Mouse (Mus musculus): ENCODE data around the gene Pik3r1. TPM values are rescaled to one million over a fixed set of nuclear protein-coding genes. Genes with fewer than 3 reads are reported as not detected.

Gene Pik3r1
- polyA plus RNA-seq, 1 experiment = 4.2 TPM

DNA sequence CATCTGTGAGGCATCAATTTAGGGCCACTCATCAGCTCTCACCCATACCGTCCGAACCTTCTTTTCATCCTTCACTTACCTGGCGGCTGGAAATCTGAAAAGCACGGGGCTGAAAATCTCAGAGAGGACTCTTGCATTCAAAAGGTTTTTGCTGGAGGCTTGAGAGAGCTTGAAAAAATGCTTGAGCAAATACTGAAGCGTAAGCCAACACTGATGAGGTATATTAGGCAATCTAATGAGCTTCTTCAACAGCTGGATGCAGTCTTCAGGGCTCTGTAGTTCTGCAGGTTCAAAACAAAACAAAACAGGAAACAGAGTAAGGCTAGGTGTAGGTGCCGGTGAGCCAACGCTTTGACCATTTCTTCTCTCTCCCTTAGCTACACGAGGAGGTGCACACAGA, 66.4 kb downstream of the Pik3r1 start:
- Histone ChIP-seq H3K27me3 (replicated peaks) (no peaks in the 10 kb centered on the region), H3K36me3 (replicated peaks; ENCODE audit: low read length) (peaks cover 94% of the 10 kb centered on the region), H3K4me3 (replicated peaks) (no peak overlapping the region), H3K9me3 (no peaks in the 10 kb centered on the region), H3K4me1 (peaks cover 17% of the 10 kb centered on the region)
- no peak for TF ChIP-seq FLI1 (IDR thresholded peaks at IDR 0.05; ENCODE audit: low read length)
- no peak for TF ChIP-seq GATA1 (IDR thresholded peaks at IDR 0.05; ENCODE audit: borderline replicate concordance, low read length)

DNA sequence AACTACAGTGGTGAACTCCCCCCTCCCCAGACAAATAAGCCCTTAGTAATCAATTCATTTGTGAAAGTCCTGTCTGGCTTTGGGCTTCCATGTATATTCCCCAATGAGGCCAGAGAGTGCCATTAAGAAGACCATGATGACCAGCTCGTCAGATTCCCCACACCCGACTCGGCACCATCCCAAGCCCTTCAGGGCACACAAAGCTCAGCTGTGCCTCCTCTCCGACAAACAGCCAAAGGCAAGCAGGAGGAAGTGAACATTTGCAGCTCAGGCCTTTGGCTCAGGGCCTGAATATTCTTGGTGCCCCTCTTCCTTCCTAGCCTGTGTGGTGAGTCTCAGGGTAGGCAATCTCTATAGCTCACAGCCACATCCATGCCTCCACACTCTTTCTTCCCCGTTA, 68.3 kb downstream of the Pik3r1 start:
- TF ChIP-seq FLI1 (IDR thresholded peaks at IDR 0.05; ENCODE audit: low read length) (no peak), GATA1 (IDR thresholded peaks at IDR 0.05; ENCODE audit: borderline replicate concordance, low read length) (no peak)

DNA sequence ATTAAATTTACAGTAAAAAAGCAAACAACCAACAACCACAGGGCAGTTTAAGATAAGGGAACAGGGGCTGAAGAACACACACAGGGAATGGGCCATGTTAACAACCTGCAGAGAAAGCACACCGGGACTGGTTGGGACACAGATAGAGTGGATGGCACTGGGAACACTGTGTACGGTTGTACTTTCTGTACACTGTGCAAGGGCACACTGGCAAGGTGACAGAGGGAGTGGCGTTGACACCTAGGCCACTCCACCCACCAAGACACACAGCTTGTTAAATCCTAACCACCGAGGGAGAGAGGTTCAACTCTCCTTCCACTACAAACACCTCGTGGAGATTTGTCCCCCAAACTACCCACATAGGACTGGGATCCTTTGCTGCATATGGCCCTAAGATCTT, 70.1 kb downstream of the Pik3r1 start:
- no peak for TF ChIP-seq FLI1 (IDR thresholded peaks at IDR 0.05; ENCODE audit: low read length)
- no peak for TF ChIP-seq GATA1 (IDR thresholded peaks at IDR 0.05; ENCODE audit: borderline replicate concordance, low read length)
- peaks cover 49% of the 10 kb centered on the region for H3K4me1 ChIP-seq
- H3K36me3 ChIP-seq (replicated peaks; ENCODE audit: low read length) = peaks cover 64% of the 10 kb centered on the region
- H3K9me3 ChIP-seq = no peaks in the 10 kb centered on the region
- H3K27me3 ChIP-seq (replicated peaks) = no peaks in the 10 kb centered on the region
- H3K4me3 ChIP-seq (replicated peaks) = peak overlapping the region; percentile 42

More for the DNA sequence above, 68.3 kb downstream of the Pik3r1 start:
- H3K4me1 ChIP-seq = peaks cover 35% of the 10 kb centered on the region
- H3K4me3 ChIP-seq (replicated peaks) = no peak overlapping the region
- no peaks in the 10 kb centered on the region for H3K27me3 ChIP-seq (replicated peaks)
- peaks cover 81% of the 10 kb centered on the region for H3K36me3 ChIP-seq (replicated peaks; ENCODE audit: low read length)
- H3K9me3 ChIP-seq = no peaks in the 10 kb centered on the region

DNA sequence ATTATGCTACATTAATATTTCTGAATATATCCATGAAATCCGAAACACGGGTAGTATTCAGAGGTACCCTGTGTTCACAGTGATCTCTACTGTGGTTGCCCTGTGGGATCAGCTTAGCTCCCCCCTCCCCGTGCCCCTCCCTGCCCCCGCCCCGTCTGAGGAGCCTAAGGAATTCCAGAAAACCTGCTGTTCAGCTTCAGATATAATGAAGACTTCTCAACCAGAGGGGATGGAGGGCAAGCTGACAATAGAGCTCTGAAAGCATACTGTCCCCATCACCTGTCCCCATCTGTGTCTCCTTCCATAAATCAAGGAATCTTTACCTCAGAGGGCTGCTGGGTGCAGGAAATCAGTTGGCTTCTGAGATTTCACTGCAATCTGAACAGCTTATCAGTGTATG, 70.6 kb downstream of the Pik3r1 start:
- TF ChIP-seq GATA1 (IDR thresholded peaks at IDR 0.05; ENCODE audit: borderline replicate concordance, low read length) (no peak), FLI1 (IDR thresholded peaks at IDR 0.05; ENCODE audit: low read length) (no peak)
- Histone ChIP-seq H3K4me3 (replicated peaks) (no peak overlapping the region), H3K27me3 (replicated peaks) (no peaks in the 10 kb centered on the region), H3K9me3 (no peaks in the 10 kb centered on the region), H3K4me1 (peaks cover 54% of the 10 kb centered on the region), H3K36me3 (replicated peaks; ENCODE audit: low read length) (peaks cover 59% of the 10 kb centered on the region)

DNA sequence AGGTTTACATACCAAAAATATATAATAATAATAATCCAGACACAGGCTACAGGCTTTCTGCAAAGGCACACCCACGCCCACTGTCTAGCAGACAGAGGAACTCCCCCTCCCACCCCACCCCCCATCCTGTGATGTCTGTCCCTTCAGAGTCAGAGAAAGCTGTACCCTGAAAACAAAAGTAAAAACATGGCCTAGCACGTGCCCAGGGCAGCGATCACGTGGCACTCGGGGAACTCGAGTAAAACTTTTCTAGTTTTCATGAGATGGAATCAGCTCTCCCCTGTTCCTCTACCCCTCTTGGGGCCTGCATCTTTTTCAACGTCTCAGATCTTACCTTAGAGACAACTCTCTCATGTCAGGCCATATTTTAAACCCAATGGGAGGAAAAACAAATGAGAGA, 71.2 kb downstream of the Pik3r1 start:
- Histone ChIP-seq H3K4me1 (peaks cover 60% of the 10 kb centered on the region), H3K9me3 (no peaks in the 10 kb centered on the region), H3K4me3 (replicated peaks) (no peak overlapping the region), H3K36me3 (replicated peaks; ENCODE audit: low read length) (peaks cover 55% of the 10 kb centered on the region), H3K27me3 (replicated peaks) (no peaks in the 10 kb centered on the region)
- no peak for TF ChIP-seq FLI1 (IDR thresholded peaks at IDR 0.05; ENCODE audit: low read length)
- no peak for TF ChIP-seq GATA1 (IDR thresholded peaks at IDR 0.05; ENCODE audit: borderline replicate concordance, low read length)

DNA sequence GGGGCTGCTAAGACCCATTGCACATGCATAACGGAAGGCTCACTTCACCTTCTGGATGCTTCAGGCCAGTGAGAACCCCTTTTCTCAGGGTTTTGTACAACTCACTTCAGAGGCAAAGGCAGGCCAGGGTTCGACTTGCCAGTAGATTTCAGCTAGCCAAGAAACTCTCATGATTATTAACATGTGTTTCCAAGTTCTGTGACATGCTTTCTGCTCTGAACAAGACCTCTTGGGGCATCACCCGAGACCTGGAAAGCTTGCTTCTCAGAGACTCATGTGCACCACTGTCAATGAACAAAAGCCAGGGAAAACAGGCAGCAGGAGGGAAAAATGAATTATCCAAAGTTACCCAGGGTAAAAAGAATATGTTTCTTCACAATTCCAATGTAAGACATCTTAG, 71.7 kb downstream of the Pik3r1 start:
- H3K4me1 ChIP-seq = peaks cover 65% of the 10 kb centered on the region
- no peak for TF ChIP-seq FLI1 (IDR thresholded peaks at IDR 0.05; ENCODE audit: low read length)
- TF ChIP-seq GATA1 (IDR thresholded peaks at IDR 0.05; ENCODE audit: borderline replicate concordance, low read length) = no peak
- H3K9me3 ChIP-seq = no peaks in the 10 kb centered on the region
- peak overlapping the region; percentile 53 for H3K4me3 ChIP-seq (replicated peaks)
- no peaks in the 10 kb centered on the region for H3K27me3 ChIP-seq (replicated peaks)
- H3K36me3 ChIP-seq (replicated peaks; ENCODE audit: low read length) = peaks cover 50% of the 10 kb centered on the region

DNA sequence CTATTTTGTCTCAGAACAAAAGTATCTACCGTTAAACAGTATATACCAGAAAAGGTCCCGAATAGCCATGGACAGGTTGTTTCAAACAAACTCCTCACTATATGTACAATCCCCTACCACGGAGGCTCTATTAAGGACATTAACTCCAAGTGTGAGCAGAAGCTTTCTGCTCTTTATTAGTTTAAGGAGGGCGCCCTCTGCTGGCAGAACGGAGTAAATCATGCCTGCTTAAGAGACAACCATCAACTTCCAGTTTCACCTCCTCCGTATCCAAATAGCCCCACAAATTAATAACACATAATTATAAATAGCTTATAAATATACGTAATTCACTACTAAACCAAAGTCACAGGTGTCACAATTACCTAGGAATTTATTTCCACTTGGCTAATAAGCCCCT, 72.1 kb downstream of the Pik3r1 start:
- H3K27me3 ChIP-seq (replicated peaks) = no peaks in the 10 kb centered on the region
- no peaks in the 10 kb centered on the region for H3K9me3 ChIP-seq
- H3K4me3 ChIP-seq (replicated peaks) = peak overlapping the region; percentile 53
- peaks cover 48% of the 10 kb centered on the region for H3K36me3 ChIP-seq (replicated peaks; ENCODE audit: low read length)
- no peak for TF ChIP-seq GATA1 (IDR thresholded peaks at IDR 0.05; ENCODE audit: borderline replicate concordance, low read length)
- no peak for TF ChIP-seq FLI1 (IDR thresholded peaks at IDR 0.05; ENCODE audit: low read length)
- peaks cover 70% of the 10 kb centered on the region for H3K4me1 ChIP-seq

DNA sequence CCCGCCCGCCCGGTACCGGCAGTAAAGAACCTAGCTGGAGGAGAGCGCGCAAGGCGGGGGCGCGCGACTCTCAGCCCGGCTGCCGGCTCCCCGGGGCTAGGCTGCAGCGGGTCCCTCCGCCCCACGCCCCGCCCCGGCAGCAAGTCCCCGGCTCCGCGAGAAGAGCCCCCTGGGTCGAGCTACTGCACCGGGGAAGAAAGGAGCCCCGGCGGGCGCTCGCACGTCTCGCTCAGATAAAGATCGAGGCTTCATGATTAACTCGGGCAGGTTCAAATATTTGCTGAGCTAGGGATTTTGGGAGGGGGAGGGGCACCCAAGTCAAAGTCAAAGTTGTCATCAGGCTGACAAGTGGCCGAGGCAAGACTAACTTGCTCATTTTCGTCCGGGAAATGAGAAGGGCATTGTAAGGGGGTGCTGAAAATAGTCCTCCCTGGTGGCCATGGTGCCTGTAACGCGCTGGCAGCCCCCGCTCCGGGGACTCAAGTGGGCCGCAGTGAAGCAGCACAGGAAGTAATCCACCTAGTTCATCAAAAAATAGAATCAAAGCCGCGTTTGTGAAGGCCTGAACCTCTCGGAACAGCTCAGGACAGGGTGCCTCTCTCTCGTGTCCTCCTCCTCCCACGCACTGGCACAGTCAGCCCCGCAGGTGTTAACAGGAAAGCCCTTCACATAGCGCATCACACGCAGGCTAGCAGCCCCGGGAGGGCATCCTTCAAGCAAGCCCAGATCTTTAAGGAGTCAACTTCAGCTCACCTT, 73.3 kb downstream of the Pik3r1 start:
- H3K27me3 ChIP-seq (replicated peaks) = no peaks in the 10 kb centered on the region
- peaks cover 44% of the 10 kb centered on the region for H3K36me3 ChIP-seq (replicated peaks; ENCODE audit: low read length)
- peak overlapping the region; percentile 94 for H3K4me3 ChIP-seq (replicated peaks)
- no peaks in the 10 kb centered on the region for H3K9me3 ChIP-seq
- no peak for TF ChIP-seq FLI1 (IDR thresholded peaks at IDR 0.05; ENCODE audit: low read length)
- no peak for TF ChIP-seq GATA1 (IDR thresholded peaks at IDR 0.05; ENCODE audit: borderline replicate concordance, low read length)
- peaks cover 79% of the 10 kb centered on the region for H3K4me1 ChIP-seq

DNA sequence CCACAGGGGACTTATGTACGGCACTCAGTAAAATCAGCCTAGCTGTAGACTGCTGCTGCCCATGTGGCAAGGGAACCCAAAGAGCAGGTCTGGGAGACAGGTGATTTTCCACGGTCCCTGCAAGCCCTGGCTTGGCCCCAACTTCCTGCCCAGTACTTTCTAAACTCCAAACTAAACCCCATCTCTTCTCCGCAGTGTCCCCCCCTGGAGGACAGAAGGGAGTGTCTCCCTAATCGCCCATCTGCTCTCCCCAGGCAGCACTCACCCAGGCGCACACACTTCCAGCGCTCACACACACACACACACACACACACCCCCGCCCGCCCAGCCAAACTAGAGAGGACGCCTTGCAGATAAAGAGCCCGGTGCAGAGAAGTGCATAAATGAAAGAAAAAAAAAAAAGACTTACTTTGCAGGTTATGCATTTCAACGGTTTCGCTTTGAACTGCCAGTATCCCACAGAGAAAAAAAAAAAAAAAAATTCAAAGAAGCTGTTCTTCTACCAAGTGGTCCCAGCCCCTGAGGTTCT, 74.0 kb downstream of the Pik3r1 start:
- Histone ChIP-seq H3K4me1 (peaks cover 79% of the 10 kb centered on the region), H3K9me3 (no peaks in the 10 kb centered on the region), H3K27me3 (replicated peaks) (no peaks in the 10 kb centered on the region), H3K4me3 (replicated peaks) (peak overlapping the region; percentile 94), H3K36me3 (replicated peaks; ENCODE audit: low read length) (peaks cover 43% of the 10 kb centered on the region)
- TF ChIP-seq GATA1 (IDR thresholded peaks at IDR 0.05; ENCODE audit: borderline replicate concordance, low read length) (no peak), FLI1 (IDR thresholded peaks at IDR 0.05; ENCODE audit: low read length) (no peak)

DNA sequence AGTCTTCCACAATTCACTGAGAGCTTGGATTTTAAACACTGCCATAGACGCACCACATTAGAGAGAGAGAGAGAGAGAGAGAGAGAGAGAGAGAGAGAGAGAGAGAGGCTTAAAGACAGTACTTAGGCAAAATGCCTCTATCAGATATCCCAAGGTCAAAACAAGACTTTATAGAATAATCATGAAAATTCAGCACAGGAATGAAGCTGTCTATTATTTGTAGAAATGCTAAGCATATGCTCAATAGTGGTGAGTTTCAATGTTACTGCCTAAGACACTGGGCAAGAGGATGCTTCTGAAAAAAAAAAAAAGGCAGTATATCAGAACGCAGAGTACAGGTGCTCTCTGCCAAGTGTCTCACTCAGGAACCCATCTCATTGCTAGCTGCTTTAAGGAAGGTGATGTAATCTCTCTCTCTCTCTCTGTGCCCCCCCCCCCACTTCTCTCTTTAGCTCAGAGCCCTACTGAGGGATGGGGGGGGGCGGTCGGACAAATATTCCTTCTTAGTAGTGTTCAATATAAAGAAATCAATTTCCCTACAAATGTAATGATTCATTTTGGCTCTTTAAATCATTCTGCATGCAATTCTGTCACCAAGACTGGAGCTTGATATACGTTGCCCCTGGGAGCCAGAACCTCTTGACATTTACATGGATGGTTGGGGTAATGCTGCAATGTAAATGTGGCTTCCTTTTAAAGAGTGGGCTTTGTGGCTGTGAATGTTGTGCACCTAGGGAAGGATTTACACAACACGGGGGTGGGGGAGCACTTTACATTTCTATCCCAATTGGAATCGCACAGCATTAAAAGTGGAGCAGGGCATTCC, 74.9 kb downstream of the Pik3r1 start:
- H3K4me3 ChIP-seq (replicated peaks) = peak overlapping the region; percentile 94
- H3K4me1 ChIP-seq = peaks cover 74% of the 10 kb centered on the region

More for the DNA sequence above, 74.9 kb downstream of the Pik3r1 start:
- no peaks in the 10 kb centered on the region for H3K27me3 ChIP-seq (replicated peaks)
- no peak for TF ChIP-seq GATA1 (IDR thresholded peaks at IDR 0.05; ENCODE audit: borderline replicate concordance, low read length)
- no peak for TF ChIP-seq FLI1 (IDR thresholded peaks at IDR 0.05; ENCODE audit: low read length)
- no peaks in the 10 kb centered on the region for H3K9me3 ChIP-seq
- peaks cover 43% of the 10 kb centered on the region for H3K36me3 ChIP-seq (replicated peaks; ENCODE audit: low read length)

Data from megakaryocyte, embryonic 14.5 days (primary cell).